Mouse (Mus musculus): ENCODE measurements at regions not wholly inside any gene's neighbourhood (a gene's known extent, or its start where the extent isn't known, plus 50 kb on each side); places are given as distances from the start of the nearest gene placed in this dataset.
A peak's percentile ranks its signal among the peaks of the same experiment; 100 is the strongest.

- ATAC-seq (ENCODE audit: borderline replicate concordance, extremely low read depth, low FRiP score, low TSS enrichment) = no peak
- no peaks in the 10 kb centered on the region for H3K27me3 ChIP-seq
- WGBS = 78% methylated on average over 10 of the region's 10 CpGs
These were observed 68.2 kb upstream of the Fam3c start for GRCm38 (mm10) chr6:22424161-22424807.

GRCm38 (mm10) chr6:22423070-22423980 lies 67.3 kb upstream of the Fam3c start:
- H3K4me3 ChIP-seq = no peak overlapping the region
- no peak overlapping the region for H3K4me2 ChIP-seq
- ATAC-seq (ENCODE audit: borderline replicate concordance, extremely low read depth, low FRiP score, low TSS enrichment) = no peak
- no peaks in the 10 kb centered on the region for H3K9me3 ChIP-seq
- H3K27ac ChIP-seq = no peak overlapping the region
- no peaks in the 10 kb centered on the region for H3K4me1 ChIP-seq
- H3K36me3 ChIP-seq = no peaks in the 10 kb centered on the region
- 38% methylated on average over 9 of the region's 9 CpGs for WGBS
- no peak overlapping the region for H3K9ac ChIP-seq
- no peaks in the 10 kb centered on the region for H3K27me3 ChIP-seq

More at GRCm38 (mm10) chr6:22424161-22424807, 68.2 kb upstream of the Fam3c start:
- H3K4me3 ChIP-seq = no peak overlapping the region
- no peaks in the 10 kb centered on the region for H3K36me3 ChIP-seq
- no peak overlapping the region for H3K9ac ChIP-seq
- H3K4me2 ChIP-seq = no peak overlapping the region
- H3K9me3 ChIP-seq = no peaks in the 10 kb centered on the region
- no peaks in the 10 kb centered on the region for H3K4me1 ChIP-seq
- no peak overlapping the region for H3K27ac ChIP-seq

- H3K9me3 ChIP-seq = no peaks in the 10 kb centered on the region
- no peaks in the 10 kb centered on the region for H3K27me3 ChIP-seq
- 54% methylated on average over 2 of the region's 2 CpGs for WGBS
- H3K4me2 ChIP-seq = no peak overlapping the region
- no peaks in the 10 kb centered on the region for H3K4me1 ChIP-seq
- no peak overlapping the region for H3K27ac ChIP-seq
- ATAC-seq (ENCODE audit: borderline replicate concordance, extremely low read depth, low FRiP score, low TSS enrichment) = no peak
- H3K4me3 ChIP-seq = no peak overlapping the region
- H3K9ac ChIP-seq = no peak overlapping the region
- H3K36me3 ChIP-seq = no peaks in the 10 kb centered on the region
These were observed 65.5 kb upstream of the Fam3c start for GRCm38 (mm10) chr6:22421551-22421950.

- no peak overlapping the region for H3K4me3 ChIP-seq
- WGBS = 50% methylated on average over 4 of the region's 4 CpGs
- H3K4me1 ChIP-seq = no peaks in the 10 kb centered on the region
- ATAC-seq (ENCODE audit: borderline replicate concordance, extremely low read depth, low FRiP score, low TSS enrichment) = no peak
- H3K9ac ChIP-seq = no peak overlapping the region
- no peaks in the 10 kb centered on the region for H3K27me3 ChIP-seq
- H3K36me3 ChIP-seq = no peaks in the 10 kb centered on the region
- H3K27ac ChIP-seq = no peak overlapping the region
- no peak overlapping the region for H3K4me2 ChIP-seq
- H3K9me3 ChIP-seq = no peaks in the 10 kb centered on the region
These were observed 62.2 kb upstream of the Fam3c start for GRCm38 (mm10) chr6:22418279-22418678.

- no peak overlapping the region for H3K4me2 ChIP-seq
- no peak overlapping the region for H3K9ac ChIP-seq
- H3K27me3 ChIP-seq = no peaks in the 10 kb centered on the region
- H3K27ac ChIP-seq = peak overlapping the region; percentile 39
- H3K4me1 ChIP-seq = no peaks in the 10 kb centered on the region
- H3K36me3 ChIP-seq = no peaks in the 10 kb centered on the region
- 38% methylated on average over 2 of the region's 2 CpGs for WGBS
- peak; percentile 79; the same call in 1 of the 2 replicates for ATAC-seq (ENCODE audit: borderline replicate concordance, extremely low read depth, low FRiP score, low TSS enrichment)
- no peak overlapping the region for H3K4me3 ChIP-seq
- H3K9me3 ChIP-seq = no peaks in the 10 kb centered on the region
These were observed 61.1 kb upstream of the Fam3c start for GRCm38 (mm10) chr6:22417189-22417588.

GRCm38 (mm10) chr6:22411796-22412195 lies 55.8 kb upstream of the Fam3c start:
- WGBS = 75% methylated on average over 2 of the region's 2 CpGs
- no peak for ATAC-seq (ENCODE audit: borderline replicate concordance, extremely low read depth, low FRiP score, low TSS enrichment)

DNA sequence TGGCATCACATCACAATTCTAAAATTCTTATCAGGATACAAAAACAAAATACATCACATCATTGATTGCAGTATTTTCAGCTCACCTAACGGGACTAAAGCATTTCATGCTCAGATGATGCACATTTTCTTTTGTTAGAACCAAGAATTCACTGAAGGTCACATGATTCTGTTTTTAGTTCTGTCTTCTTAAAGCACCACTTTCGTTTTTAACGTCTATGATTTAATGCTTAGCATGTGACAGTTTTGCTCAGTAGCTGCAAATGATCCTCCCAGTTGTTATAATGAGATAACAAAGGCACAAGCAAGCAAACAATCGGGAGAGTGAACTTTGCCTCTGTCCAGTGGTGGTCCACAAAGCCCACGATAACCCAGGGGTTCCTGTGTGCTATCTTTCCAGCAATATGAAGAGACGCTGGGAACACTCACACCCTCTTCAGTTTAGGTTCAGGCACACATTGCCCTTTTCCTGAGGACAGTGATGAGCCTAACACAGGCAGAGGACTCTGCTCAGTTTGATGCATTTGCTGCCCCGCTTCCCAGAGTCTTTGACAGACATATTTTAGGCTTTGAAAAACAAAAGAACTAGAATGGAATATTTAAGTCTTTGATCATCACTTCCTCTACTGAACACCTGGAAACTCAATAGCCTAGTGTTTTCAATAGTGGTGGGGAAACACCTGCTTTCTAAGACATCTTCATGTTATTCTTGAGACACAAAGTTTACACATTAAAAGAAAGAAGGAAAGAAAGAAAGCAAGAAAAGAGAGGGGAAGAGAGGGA lies 53.0 kb upstream of the Fam3c start:
- Histone ChIP-seq H3K9ac (no peak overlapping the region), H3K4me2 (no peak overlapping the region), H3K4me3 (no peak overlapping the region), H3K4me1 (no peaks in the 10 kb centered on the region), H3K36me3 (no peaks in the 10 kb centered on the region), H3K9me3 (no peaks in the 10 kb centered on the region), H3K27ac (no peak overlapping the region), H3K27me3 (no peaks in the 10 kb centered on the region)
- 57% methylated on average over 7 of the region's 7 CpGs for WGBS
- no peak for ATAC-seq (ENCODE audit: borderline replicate concordance, extremely low read depth, low FRiP score, low TSS enrichment)

More at GRCm38 (mm10) chr6:22411796-22412195, 55.8 kb upstream of the Fam3c start:
- no peak overlapping the region for H3K4me2 ChIP-seq
- H3K4me3 ChIP-seq = no peak overlapping the region
- H3K36me3 ChIP-seq = no peaks in the 10 kb centered on the region
- no peak overlapping the region for H3K9ac ChIP-seq
- no peaks in the 10 kb centered on the region for H3K9me3 ChIP-seq
- no peak overlapping the region for H3K27ac ChIP-seq
- H3K27me3 ChIP-seq = no peaks in the 10 kb centered on the region
- H3K4me1 ChIP-seq = no peaks in the 10 kb centered on the region
